Mouse (Mus musculus) liver, embryonic 14.5 days (tissue): ENCODE measurements around the gene Nploc4.

Source experiments
- CTCF ChIP-seq: IDR thresholded peaks from 2 replicates; pipeline ENCODE4 v1.5.1; 2016; ENCODE audit warnings: antibody characterized with exemption, low read depth, control low read depth
- EP300 ChIP-seq: IDR thresholded peaks from 2 replicates; pipeline ENCODE4 v1.6.1; 2016; ENCODE audit warnings: antibody characterized with exemption, low read depth

DNA sequence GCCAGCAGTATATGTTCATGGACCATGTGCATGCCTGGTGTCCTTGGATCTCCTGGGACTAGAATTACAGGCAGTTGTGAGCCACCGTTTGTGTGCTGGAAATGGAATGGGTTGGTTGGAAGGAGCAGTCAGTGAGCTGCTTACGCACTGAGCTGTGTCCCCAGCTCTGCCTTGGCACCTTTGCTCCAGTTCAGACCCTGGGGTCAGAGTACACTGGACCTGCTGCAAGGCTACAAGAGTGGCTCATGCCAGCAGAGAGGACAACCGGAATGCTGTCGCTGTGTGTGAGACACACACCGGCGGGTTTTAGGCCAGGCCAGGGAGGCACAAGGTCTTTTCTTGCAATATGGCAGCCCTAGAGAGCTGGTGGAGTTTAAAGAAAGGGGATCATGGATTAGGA, 34.5 kb upstream of the Nploc4 start:
- TF ChIP-seq CTCF: no peak
- TF ChIP-seq EP300: no peak
